Mouse (Mus musculus) embryonic fibroblast, embryonic 13.5 days (primary cell): Measurements from ENCODE around the gene Pwwp2a. TPM values are rescaled to one million over a fixed set of nuclear protein-coding genes. Genes with fewer than 3 reads are reported as not detected.
A peak's percentile ranks its signal among the peaks of the same experiment; 100 is the strongest.

Experiments
- H3K27ac ChIP-seq: 2 replicates; pipeline ENCODE4 v1.5.1; 2012; ENCODE audit warnings: low read length, control low read depth, inconsistent platforms; ENCODE audit not compliant: insufficient read depth
- H3K4me1 ChIP-seq: 2 replicates; pipeline ENCODE4 v1.6.1; 2011; ENCODE audit warnings: low read length; ENCODE audit not compliant: control insufficient read depth, insufficient read depth
- H3K4me3 ChIP-seq: 2 replicates; pipeline ENCODE4 v1.5.1; 2011; ENCODE audit warnings: mild to moderate bottlenecking, control low read depth, low read length; ENCODE audit not compliant: insufficient read depth
- CTCF ChIP-seq: IDR thresholded peaks from 2 replicates; pipeline ENCODE4 v1.5.1; 2011; ENCODE audit warnings: mild to moderate bottlenecking, control low read depth, low read length, moderate library complexity, borderline replicate concordance; ENCODE audit not compliant: insufficient read depth
- POLR2A ChIP-seq: IDR thresholded peaks from 2 replicates; pipeline ENCODE4 v1.6.1; 2011; ENCODE audit warnings: low read depth, mild to moderate bottlenecking, control low read depth, low read length, moderate library complexity
- polyA plus RNA-seq: library from polyadenylated mRNA; stranded (reverse); fragments of >200 nt; gene quantifications from 2 replicates; pipeline ENCODE4 v1.2.4, GENCODE M21; 2011; ENCODE audit warnings: low read depth; ENCODE audit not compliant: missing spikeins, insufficient read length

Pwwp2a gene
- polyA plus RNA-seq, 1 experiment = 27.6 TPM

DNA sequence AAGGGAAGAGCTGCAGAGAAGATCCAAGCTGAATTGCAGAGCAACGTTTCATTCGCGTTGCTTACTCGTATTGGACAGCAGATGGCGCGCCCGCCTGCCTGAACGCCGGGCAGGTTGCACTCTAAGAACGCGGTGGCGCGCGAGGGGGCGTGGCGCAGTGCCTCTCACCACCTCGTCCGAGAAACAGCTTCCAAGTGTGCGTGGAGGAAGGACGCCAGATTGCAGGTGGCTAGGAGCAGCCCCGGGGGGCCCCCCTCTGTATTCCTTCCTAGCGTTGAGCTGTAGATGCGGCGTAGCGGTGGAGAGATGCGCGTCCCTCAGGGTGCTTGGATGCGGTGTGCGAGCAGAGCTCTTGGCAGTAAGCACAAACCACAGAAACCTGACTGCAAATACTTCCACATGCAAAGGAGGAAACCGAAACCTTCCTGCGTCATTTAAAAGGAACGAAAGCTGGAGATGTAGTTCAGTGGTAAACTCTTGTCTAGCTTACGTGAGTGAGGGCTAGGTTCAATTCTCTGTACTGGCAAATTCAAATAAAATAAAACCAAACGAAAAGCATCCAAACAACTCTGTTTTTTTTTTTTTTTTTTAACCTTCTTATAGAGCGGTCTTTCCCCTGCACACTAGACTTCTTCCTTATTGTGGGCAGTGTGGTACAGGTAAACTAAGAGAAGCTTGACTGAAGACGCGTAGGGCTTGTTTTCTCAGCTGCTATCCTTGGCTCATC lies 85.3 kb downstream of the Pwwp2a start:
- peak overlapping the region; percentile 58 for H3K4me3 ChIP-seq
- TF ChIP-seq POLR2A (no peak), CTCF (peak; percentile 93)
- no peak overlapping the region for H3K27ac ChIP-seq
- peaks cover 4% of the 10 kb centered on the region; the same call in 1 of the 2 replicates for H3K4me1 ChIP-seq

DNA sequence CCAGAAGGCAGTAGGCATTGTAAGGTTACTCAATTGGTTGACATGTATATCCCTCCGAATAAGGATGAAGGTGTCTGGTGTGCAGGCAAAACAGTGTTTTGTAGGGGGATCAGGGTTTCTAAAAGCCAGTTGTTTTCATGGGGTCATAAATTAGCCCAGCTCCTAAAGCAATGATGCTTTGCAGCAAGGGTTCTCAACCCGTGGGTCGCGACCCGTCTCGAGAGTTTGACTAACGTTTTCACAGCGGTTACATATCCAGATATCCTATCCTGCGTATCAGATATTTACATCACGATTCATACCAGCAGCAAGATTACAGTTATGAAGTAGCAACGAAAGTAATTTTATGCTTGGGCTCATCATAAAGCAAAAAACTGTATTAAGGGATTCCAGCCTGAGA lies 86.0 kb downstream of the Pwwp2a start:
- TF ChIP-seq POLR2A (no peak), CTCF (no peak)
- H3K4me3 ChIP-seq = no peak overlapping the region
- no peak overlapping the region for H3K27ac ChIP-seq
- H3K4me1 ChIP-seq = peaks cover 4% of the 10 kb centered on the region; the same call in 1 of the 2 replicates

DNA sequence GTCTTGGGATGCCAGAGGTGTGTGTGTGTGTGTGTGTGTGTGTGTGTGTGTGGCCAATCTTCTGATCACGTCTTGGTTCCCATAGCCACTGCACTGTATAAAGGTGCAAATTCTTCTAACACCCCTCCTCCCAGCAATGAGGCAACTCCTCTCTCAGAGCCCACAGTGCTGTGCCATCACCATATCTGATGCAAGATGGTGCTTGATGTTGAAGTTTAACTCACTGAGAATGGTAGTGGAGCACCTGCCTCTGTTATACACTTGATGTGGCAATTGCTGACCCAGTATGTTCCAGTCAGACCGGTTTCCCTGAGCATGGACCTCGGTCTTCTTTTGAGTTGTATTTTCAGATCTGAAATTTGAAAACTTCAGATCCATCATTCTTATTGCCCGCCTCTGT lies 88.3 kb downstream of the Pwwp2a start:
- TF ChIP-seq CTCF (no peak), POLR2A (no peak)
- Histone ChIP-seq H3K27ac (no peak overlapping the region), H3K4me1 (peaks cover 7% of the 10 kb centered on the region; the same call in 1 of the 2 replicates), H3K4me3 (no peak overlapping the region)

Other genes with a start within 250 kb of the Pwwp2a start
- 34.7 and 42.0 TPM in 2 replicates for gene Slu7, start 248.3 kb upstream of the Pwwp2a start, polyA plus RNA-seq
- gene C1qtnf2, start 207.7 kb upstream of the Pwwp2a start, polyA plus RNA-seq = 4.0 and 5.9 TPM in 2 replicates
- gene Ccnjl, start 153.2 kb upstream of the Pwwp2a start, polyA plus RNA-seq = 0.26 and 0.43 TPM in 2 replicates
- gene 4933415A04Rik, start 95.0 kb upstream of the Pwwp2a start, polyA plus RNA-seq = not detected in 2 replicates
- not detected in 2 replicates for gene Fabp6, start 80.5 kb upstream of the Pwwp2a start, polyA plus RNA-seq
- gene Ttc1, start 66.0 kb downstream of the Pwwp2a start, polyA plus RNA-seq = 44.0 and 49.5 TPM in 2 replicates
- 2.7 and 2.9 TPM in 2 replicates for gene Adra1b, start 219.2 kb downstream of the Pwwp2a start, polyA plus RNA-seq